Mouse (Mus musculus) layer of hippocampus, adult 8-10 months (tissue): ENCODE measurements around the gene Mapkapk2. TPM values are rescaled to one million over a fixed set of nuclear protein-coding genes. Genes with fewer than 3 reads are reported as not detected.
"Not testable (repeated sequence)": the region's sequence is repeated elsewhere in the genome, so short reads cannot be mapped to it uniquely, and the experiment has no call there.

Experiments
- DNase-seq, 2 experiments: peaks; one replicate each; pipeline ENCODE4 v3.0.0; 2022; ENCODE audit warnings: low spot score in 2 of 2
- total RNA-seq, 4 experiments: library from RNA; stranded (reverse); gene quantifications; 2 replicates each; pipeline ENCODE4 v1.2.4; 2022

Gene Mapkapk2
- total RNA-seq, 4 experiments from 2014 or later = 27.7 to 42.7 (median 35.3) TPM

- DNase-seq = no peak
Observed at GRCm38 (mm10) chr1:131050617-131051016, 47.0 kb downstream of the Mapkapk2 start.

GRCm38 (mm10) chr1:131050011-131050410 is 47.6 kb downstream of the Mapkapk2 start:
- no peak for DNase-seq

- no peak for DNase-seq
Observed at GRCm38 (mm10) chr1:131049361-131049806, 48.2 kb downstream of the Mapkapk2 start.

GRCm38 (mm10) chr1:131048946-131049345 is 48.7 kb downstream of the Mapkapk2 start:
- DNase-seq = no peak

- no peak for DNase-seq
Observed at GRCm38 (mm10) chr1:131048121-131048863, 49.3 kb downstream of the Mapkapk2 start.

GRCm38 (mm10) chr1:131046607-131047006 is 51.0 kb downstream of the Mapkapk2 start:
- no peak for DNase-seq

- DNase-seq = no peak
Observed at GRCm38 (mm10) chr1:131045723-131046355, 51.8 kb downstream of the Mapkapk2 start.

- DNase-seq = no peak
Observed at GRCm38 (mm10) chr1:131043636-131044035, 54.0 kb downstream of the Mapkapk2 start.

GRCm38 (mm10) chr1:131042721-131043120 is 54.9 kb downstream of the Mapkapk2 start:
- DNase-seq = no peak

- no peak for DNase-seq
Observed at GRCm38 (mm10) chr1:131042263-131042662, 55.4 kb downstream of the Mapkapk2 start.

GRCm38 (mm10) chr1:131039479-131039878 is 58.1 kb downstream of the Mapkapk2 start:
- no peak for DNase-seq

GRCm38 (mm10) chr1:131038415-131039017 is 59.1 kb downstream of the Mapkapk2 start:
- DNase-seq = no peak

- no peak for DNase-seq
Observed at GRCm38 (mm10) chr1:131038001-131038400, 59.6 kb downstream of the Mapkapk2 start.

GRCm38 (mm10) chr1:131031267-131031666 is 66.4 kb downstream of the Mapkapk2 start:
- DNase-seq = no peak

- DNase-seq = no peak
Observed at GRCm38 (mm10) chr1:131030261-131030660, 67.4 kb downstream of the Mapkapk2 start.

GRCm38 (mm10) chr1:131029215-131029614 is 68.4 kb downstream of the Mapkapk2 start:
- no peak for DNase-seq

- no peak for DNase-seq
Observed at GRCm38 (mm10) chr1:131025843-131026190, 71.8 kb downstream of the Mapkapk2 start.

- DNase-seq = no peak
Observed at GRCm38 (mm10) chr1:131024900-131025842, 72.5 kb downstream of the Mapkapk2 start.

- not testable (repeated sequence) for DNase-seq
Observed at GRCm38 (mm10) chr1:131023250-131023858, 74.3 kb downstream of the Mapkapk2 start.

GRCm38 (mm10) chr1:131022591-131023249 is 74.9 kb downstream of the Mapkapk2 start:
- DNase-seq = no peak
